Mouse (Mus musculus) urinary bladder, postnatal 14 days (tissue): Measurements from ENCODE around the gene Atrx.

Experiments used
- DNase-seq: peaks from one replicate; pipeline ENCODE4 v3.0.0; 2021; ENCODE audit warnings: low spot score

Atrx gene

DNA sequence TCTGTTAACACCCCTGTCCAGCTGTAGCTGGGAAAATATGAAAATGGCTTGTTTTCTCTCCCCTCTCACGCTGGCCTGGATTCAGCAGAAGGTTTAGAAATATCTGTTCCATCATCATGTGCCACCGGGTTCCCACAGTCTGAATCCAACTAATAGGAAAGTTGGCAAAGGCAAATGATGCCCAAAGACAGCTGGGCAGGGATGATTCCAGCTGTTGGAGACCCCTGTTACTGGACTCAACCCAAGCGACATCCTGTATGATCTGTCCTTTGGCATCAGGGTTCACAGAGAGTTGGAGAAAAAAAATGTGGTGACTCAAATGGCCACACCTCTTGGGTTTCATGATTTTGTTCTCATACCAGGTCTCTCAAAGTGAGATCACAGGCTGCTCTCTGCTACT, 161.3 kb downstream of the Atrx start:
- no peak for DNase-seq

DNA sequence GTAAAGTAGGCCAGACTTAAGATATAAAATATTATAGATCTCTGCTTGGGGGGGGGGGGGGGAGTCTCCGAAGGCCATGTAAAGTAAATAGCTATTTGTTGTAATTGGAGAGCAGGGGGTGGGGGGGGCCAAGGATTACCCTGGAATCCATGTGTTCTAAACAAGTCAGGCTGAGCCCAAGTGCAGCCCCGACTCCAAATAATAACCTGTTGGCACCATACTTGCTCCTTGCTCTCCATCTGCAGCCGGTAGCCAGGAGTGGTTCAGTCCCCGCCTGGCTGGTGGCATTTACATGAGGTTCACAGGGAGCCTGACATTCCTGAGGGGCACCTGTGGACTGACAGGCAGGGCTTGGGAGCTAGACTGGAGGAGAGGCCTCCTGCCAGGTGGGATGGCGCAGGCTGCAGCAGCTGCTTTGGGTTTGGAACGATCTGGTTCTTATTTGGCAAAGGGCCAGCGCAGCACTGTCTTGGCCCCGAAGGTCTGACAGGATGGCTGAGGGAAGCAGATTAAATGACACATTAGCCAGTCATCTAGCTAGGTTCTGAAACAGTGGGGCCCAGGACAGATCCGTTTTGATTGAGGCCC, 161.9 kb downstream of the Atrx start:
- DNase-seq: no peak

DNA sequence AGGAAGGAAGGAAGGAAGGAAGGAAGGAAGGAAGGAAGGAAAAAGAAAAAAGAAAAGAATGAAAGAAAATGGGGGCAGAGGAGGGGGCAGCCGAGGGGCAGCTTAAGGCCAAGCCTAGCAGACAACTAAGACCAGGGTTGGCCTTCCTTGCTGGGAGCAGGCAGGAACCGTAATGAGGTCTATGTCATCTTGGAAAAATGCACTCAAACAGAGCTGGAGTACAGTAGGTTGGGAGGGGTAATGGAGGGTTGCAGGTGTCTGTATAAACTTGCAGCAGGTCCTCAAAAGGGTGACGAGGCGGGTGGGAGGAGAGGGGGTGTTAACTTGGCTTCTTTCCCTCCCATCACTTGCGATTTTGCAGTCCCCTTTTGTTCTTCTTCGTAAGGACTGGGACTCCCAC, 163.2 kb downstream of the Atrx start:
- no peak for DNase-seq

DNA sequence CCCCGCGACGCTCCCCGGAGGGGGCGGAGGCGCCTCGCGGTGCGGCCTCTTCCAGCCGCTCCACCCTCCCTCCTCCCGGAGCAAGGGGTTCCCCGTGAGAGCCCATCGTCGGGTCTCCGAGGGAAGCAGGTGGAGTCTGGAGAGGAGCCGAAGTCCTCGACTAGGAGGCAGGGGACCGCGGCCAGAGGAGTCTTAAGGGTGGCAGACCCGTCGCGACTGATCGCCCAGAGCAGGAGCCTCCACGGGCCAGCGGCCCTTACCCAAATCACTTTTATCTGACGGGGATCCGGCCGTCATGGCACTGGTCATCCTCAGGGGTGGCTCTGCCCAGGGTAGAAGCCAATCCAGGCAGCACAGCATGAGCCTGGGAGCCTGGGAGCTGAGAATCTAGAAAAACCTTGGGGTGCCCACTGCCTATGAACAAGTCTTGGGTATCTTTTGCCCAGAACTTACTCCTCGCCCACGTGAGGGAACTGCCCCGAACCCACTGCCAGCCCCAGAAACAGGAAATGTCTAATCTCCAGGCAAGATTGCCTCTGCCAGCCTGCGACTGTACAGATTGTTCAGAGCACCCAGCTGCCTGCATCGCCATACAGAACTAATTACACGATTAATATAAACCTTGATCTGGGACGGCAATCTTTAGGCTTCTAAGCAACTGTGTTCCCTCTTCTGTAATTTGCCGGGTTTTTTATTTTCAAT, 164.0 kb downstream of the Atrx start:
- DNase-seq: no peak

DNA sequence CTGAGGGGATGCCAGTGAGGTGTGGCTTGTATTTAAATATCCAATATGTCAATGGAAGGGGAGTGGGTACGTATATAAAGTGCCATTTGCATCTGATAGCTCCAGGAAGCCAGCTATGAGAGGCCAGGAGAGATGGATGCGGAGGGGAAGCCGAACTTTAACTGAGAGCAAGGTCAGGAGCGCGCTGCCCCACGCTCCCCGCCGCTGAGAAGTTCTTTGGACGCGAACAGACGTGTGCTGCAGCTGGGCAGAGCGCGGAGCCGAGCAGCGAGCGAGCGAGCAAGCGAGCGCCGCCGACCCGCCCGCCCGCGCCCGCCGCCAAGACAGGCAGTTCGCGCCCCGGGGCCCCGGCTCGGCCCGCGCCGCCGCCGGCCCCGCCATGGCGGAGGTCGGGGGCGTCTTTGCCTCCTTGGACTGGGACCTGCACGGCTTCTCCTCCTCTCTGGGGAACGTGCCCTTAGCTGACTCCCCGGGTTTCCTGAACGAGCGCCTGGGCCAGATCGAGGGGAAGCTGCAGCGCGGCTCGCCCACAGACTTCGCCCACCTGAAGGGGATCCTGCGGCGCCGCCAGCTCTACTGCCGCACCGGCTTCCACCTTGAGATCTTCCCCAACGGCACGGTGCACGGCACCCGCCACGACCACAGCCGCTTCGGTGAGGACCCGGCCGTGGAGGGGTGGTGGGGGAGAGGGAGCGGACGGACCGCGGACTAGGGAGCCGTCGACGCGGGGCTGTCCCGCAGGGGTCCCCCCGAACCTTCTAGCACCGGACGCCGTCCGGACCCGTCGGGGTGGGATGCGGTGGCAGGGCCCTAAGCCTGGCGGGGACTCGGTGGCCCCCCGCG, 164.8 kb downstream of the Atrx start, which contains the start of gene Fgf16:
Fgf16 (plus strand) TSS at position 118 of the 843 bp plus-strand sequence.
- no peak for DNase-seq

DNA sequence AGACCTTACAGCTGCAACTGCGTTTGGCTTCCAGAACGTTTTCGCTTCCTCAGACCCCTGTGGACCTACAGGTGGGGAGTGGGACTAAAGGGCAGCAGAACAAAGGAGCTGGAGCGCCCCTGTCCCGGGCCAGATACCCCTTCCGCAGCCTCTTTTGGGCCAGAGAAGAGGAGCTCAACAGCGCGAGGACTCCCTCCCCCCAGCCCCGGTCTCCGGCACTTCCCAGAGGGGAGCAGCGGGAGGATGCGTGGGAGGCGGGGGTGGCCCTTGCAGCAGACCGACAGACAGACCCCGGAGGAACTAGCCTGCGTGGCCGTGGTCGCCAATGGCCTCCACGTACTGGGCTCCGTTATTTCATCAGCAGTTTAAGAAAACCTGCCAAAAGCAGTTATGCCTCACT, 165.6 kb downstream of the Atrx start:
- no peak for DNase-seq

DNA sequence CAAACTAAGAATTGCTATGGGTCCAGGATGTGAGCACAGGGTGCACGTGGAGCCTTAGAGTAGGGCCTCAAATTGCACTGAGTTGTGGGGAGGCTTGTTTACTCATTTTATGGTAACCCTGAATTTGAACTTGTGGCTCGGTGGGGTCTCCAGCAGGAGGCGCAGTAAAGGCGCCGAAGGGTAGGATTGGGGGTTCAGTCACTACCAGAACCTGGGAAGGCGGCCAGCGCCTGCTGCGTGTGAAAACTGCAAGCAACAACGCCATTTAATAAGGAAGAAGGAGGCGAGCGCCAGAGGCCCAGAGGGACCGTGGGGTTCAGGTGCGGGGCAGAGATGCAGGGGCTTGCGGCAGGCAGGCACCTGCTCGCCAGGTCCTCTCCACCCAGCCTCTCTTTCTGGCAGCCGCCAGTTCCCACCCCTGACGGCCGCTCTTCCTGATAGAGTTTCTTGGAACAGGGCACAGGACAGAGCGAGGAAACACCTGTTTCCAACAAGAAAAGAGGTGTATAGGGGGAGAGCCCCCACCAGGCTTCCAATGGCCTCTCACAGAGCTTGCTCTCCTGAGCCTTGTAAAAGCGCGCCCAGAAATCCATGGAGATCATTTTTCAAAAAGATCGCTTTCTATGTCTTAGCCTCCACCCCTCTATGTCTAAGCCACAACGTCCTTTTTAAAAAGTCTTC, 166.2 kb downstream of the Atrx start:
- DNase-seq: no peak
